Mouse (Mus musculus) right cerebral cortex, postnatal 4 days (tissue): ENCODE measurements at regions not wholly inside any gene's neighbourhood (a gene's known extent, or its start where the extent isn't known, plus 50 kb on each side); places are given as distances from the start of the nearest gene placed in this dataset.

ENCODE experiments used
- DNase-seq: peaks from one replicate; pipeline ENCODE4 v3.0.0-alpha.2; 2022

DNA sequence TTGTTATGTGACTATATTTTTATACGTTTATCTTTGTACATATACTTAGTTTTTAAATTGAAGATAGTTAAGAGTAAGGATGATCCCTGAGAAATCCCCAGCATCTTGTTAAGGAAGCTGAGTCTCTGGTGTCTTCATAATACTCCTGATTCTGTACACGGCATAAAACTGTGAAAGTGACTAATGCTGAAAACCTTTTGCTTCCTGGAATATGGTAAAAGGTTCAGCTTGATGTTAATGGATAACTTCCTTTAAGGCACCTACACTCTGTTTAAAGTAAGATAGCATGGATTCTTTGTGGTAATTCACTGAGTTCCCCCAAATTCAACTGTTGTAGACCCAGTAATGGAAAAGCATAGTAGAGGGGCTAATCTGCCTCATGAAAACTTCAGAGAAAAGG is 67.2 kb upstream of the Rgs1 start:
- no peak for DNase-seq

DNA sequence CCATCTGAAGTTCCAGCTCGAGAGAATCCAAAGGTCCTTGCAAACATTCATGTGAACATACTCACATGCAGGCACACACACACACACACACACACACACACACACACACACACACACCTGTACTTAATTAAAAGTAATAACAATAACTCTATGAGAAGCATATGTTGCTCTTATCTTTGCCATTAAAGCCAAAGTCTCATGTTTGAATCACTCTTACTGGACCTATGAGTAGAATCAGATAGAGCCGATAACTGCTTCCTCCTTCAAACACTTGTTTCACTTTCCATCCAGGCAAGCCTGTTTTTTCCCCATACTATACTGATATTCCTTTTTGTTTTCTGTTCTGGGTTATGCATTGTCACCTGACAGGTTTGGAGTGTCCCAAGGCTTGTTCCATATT is 65.3 kb upstream of the Rgs1 start:
- no peak for DNase-seq

DNA sequence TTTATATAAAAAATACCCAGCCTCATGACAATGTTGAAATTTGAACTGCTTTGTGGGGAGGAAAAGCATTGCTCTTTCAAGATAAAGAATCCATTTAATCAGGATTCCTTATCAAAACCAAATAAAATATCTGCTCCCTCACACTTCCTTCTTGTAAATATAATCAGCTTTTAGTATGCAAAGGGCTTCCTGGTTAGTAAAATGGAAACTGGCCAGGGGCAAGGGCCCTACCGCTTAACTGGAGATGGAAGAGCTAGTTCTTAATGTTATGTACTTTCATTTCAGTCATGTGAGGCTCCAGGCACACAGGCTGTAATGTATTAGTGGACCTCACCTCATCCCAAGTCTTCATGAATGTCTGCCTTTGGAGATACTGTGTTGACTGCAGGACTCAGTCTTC is 64.3 kb upstream of the Rgs1 start:
- no peak for DNase-seq

DNA sequence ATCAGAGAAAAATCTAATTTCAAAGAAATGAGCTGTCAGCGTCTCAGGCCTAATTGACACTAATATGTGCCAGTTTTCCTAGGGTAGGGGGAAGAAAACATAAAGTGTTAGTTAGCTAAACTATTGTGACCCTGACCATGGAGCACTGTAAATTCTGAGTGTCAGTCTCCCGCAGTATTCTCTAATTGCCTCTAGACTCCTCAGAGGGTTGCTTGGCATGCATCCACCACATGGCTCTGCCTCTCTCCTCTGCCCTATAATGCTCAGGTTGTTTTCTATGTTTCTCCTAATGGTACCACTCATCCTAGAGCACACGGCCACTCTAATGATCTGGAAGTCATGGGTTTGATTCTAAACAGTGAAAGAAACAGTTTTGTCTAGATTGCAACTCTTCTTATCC is 60.9 kb upstream of the Rgs1 start:
- no peak for DNase-seq

DNA sequence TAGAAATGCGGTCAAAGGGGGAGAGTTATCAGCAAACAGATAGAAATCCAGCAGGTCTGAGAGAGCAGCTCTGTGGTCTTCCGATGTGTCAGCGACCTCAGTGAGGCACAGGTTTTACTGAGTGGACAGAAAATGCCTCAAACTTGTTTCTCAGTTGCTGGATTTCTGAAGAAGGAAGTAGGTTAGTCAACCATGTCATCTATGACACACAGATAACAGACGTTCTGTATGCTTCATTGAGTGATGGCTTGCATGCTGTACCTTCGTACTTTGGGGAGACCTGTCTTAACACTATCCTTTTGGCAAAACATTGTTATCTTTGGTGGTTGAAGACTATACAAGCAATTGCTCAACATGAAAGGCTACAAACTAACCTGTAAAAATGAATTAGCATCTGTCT is 59.3 kb upstream of the Rgs1 start:
- no peak for DNase-seq

DNA sequence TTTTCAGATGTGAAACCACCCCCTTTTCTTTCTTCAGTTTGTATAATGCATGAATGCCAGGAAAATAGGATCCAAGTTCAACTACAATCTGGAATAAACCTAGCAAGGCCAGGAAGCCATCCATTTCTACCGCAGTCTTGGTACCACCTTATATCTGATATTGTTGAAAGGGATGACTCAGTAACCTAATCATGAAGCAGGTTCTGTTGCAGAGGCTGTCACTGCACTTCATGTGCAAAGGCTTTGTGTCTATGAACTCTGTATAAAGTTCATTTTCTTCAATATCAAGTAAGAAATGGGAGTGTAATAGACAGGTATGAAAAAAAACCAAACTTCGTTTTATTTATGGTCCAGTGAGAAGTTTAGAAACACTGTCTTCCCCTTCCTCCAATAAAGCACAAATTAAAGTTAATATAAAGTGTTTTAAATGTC is 58.8 kb upstream of the Rgs1 start:
- DNase-seq = no peak

DNA sequence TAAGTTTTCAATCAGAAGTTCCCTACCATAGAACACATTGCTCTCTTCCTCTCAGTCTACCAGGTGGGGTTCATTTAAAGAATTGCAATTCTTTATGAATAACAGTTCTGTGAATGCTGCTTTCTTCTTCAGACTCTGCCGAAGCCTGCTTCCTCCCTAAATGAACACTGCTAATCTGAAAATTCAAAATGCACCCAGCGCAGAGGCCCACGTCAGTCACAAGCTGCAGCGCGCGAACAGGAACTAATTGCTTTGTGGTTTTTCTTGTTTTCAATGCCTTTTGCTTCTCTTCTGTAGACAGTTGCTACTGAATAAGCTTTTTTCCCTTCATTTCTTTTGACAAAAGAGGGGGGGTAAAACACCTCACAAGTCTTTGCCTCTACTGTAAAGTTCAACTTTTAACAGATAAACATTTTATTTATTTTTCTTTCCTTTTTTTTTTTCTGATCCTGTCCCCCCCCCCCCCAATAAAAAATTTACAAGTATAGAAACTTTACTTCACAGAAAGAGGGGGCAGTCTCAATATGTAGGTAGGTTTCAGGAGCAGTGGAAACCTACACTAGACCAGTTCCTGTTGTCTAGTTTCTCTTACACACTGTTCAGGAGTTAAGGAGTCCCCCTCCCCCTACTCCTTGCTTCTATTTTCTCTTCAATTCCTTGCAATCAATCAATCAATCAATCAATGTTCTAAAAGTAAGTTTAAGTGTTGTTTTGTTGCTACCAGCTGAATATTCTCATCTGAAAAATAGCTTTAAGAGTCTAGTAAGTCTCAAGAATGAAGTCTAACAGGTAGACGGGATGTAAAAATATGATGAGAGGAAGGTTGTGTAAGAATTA is 58.2 kb upstream of the Rgs1 start:
- DNase-seq = no peak

DNA sequence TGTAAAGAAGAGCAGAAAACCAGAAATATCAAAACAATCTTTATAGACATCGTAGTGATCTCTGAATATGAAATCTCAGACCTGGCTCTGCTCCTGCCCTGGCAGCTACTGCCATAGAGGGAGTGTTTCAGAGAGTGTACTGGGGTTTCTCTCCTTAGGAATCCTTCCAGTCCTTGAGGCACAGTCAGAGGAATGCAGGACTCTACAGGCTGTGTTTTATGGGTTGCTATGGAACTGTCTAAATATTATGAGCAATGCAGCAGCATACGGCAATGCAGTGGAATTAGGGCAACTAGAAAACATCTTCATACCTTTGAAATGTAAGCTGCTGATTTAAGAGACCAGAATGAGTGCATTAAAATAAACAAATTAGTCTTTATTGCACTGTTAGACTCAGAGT is 57.2 kb upstream of the Rgs1 start:
- no peak for DNase-seq

DNA sequence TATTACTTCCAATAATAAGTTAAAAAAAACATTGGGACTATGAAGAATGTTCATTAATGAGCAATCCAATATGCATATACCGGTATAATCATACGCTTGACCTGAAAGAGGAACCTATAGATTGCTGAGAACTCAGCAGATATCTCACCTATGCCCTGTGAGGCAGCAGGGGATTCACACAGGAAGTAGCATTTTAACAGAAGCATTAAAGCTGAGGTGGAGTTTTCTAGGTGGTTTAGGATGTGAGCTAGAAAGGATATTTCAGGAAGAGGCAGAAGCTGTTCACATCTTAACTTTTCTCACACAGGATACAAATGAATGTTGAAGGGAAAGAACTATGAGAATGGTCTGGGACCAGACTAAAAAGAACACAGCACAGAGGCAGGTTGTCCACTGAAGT is 51.6 kb upstream of the Rgs1 start:
- no peak for DNase-seq
